ENCODE assay signal across 8 mouse cellular contexts in genomic region chr5:105620505-105621116, GRCm38 (mm10).
DNase-seq lines count a peak whose midpoint lies in the region; ATAC-seq and TF ChIP-seq lines count a peak whose summit lies in the region.

No protein-coding gene starts in this region.

- intact Hi-C loops in heart, postnatal 25 days (cut with DNase I): loop anchor here (2.0 kb wide), 1 partner anchor 34 kb away; no protein-coding TSS in a partner anchor
- intact Hi-C loops in left cerebral cortex, adult 2 months (cut with DNase I): no loop called here

- no peak overlapping the region for H3K9ac ChIP-seq in midbrain, embryonic 14.5 days (replicated peaks; ENCODE audit: low read length)

- ATAC-seq in frontal cortex, adult (ENCODE audit: low TSS enrichment): peak; percentile 60
- no peak for ATAC-seq in midbrain, embryonic 14.5 days (ENCODE audit: low FRiP score, low TSS enrichment)

- H3K4me1 ChIP-seq in midbrain, embryonic 14.5 days (ENCODE audit: control insufficient read depth, insufficient read depth, low read length): no peaks in the 10 kb centered on the region

- no peaks in the 10 kb centered on the region for H3K36me3 ChIP-seq in midbrain, embryonic 14.5 days (ENCODE audit: control insufficient read depth, insufficient read depth, low read length)

- H3K4me2 ChIP-seq in midbrain, embryonic 14.5 days (ENCODE audit: low read length): no peak overlapping the region

- H3K9me3 ChIP-seq in midbrain, embryonic 14.5 days (ENCODE audit: control insufficient read depth, low read length): no peaks in the 10 kb centered on the region

- TF ChIP-seq CTCF in left cerebral cortex, adult 2 months (IDR thresholded peaks at IDR 0.05): no peak

- H3K4me3 ChIP-seq in left cerebral cortex, adult 2 months: no peak overlapping the region
- no peak overlapping the region for H3K4me3 ChIP-seq in midbrain, embryonic 14.5 days (replicated peaks; ENCODE audit: low read depth, low read length)

- peak overlapping the region; percentile 28 for H3K27ac ChIP-seq in left cerebral cortex, adult 2 months
- no peak overlapping the region for H3K27ac ChIP-seq in midbrain, embryonic 14.5 days (replicated peaks; ENCODE audit: low read depth, low read length)

- 77% methylated on average over 6 of the region's 6 CpGs for WGBS in midbrain, embryonic 14.5 days

- DNase-seq in frontal cortex, postnatal 14 days (ENCODE audit: low spot score in 2 of 2): no peak
- DNase-seq in adrenal gland, postnatal 36 days: peak; percentile 82 to 85
- peak; percentile 50 for DNase-seq in heart, postnatal 25 days (ENCODE audit: low spot score)
- peak; percentile 33 to 59 for DNase-seq in left cerebral cortex, adult 2 months (ENCODE audit: extremely low spot score in 1 of 2, low spot score in 2 of 2)
- DNase-seq in urinary bladder, postnatal 25 days (ENCODE audit: low spot score): peak; percentile 61
- no peak for DNase-seq in B cell, adult 2 months
- no peak for DNase-seq in midbrain, embryonic 14.5 days

- no peaks in the 10 kb centered on the region for H3K27me3 ChIP-seq in midbrain, embryonic 14.5 days (ENCODE audit: control insufficient read depth, insufficient read depth, low read length)

Comparison
In these comparisons a context has a peak if more than half of its experiments do, and no peak if none do; other contexts are left out.
1. DNase-seq: peak in adrenal gland, postnatal 36 days (2 of 2), heart, postnatal 25 days (single experiment), left cerebral cortex, adult 2 months (2 of 2) and urinary bladder, postnatal 25 days (single experiment); none in frontal cortex, postnatal 14 days (0 of 2), B cell, adult 2 months (0 of 2) and midbrain, embryonic 14.5 days (single experiment).